Mouse (Mus musculus) hindbrain, embryonic 13.5 days (tissue): ENCODE data around the gene Gm10260. TPM values are rescaled to one million over a fixed set of nuclear protein-coding genes. Genes with fewer than 3 reads are reported as not detected.

ENCODE experiments used
- ATAC-seq: fragments of 200-750 bp; cut with Nextera tagmentation; 2 replicates; pipeline ENCODE4 v1.8.0; 2017; ENCODE audit warnings: moderate TSS enrichment; ENCODE audit not compliant: low FRiP score
- H3K27ac ChIP-seq: fragments of 300-500 bp; sonication (generic); 2 replicates; pipeline ENCODE4 v1.5.1; 2015; ENCODE audit warnings: inconsistent platforms, mild to moderate bottlenecking, moderate library complexity
- H3K27me3 ChIP-seq: fragments of 300-500 bp; sonication (generic); 2 replicates; pipeline ENCODE4 v1.6.1; 2015; ENCODE audit warnings: mild to moderate bottlenecking, inconsistent platforms
- H3K36me3 ChIP-seq: fragments of 300-500 bp; sonication (generic); 2 replicates; pipeline ENCODE4 v1.6.1; 2015; ENCODE audit warnings: mild to moderate bottlenecking, inconsistent platforms
- H3K4me1 ChIP-seq: fragments of 300-500 bp; sonication (generic); replicated peaks from 2 replicates; pipeline ENCODE4 v1.6.1; 2015; ENCODE audit warnings: inconsistent platforms
- H3K4me2 ChIP-seq: fragments of 300-500 bp; sonication (generic); 2 replicates; pipeline ENCODE4 v1.6.1; 2015; ENCODE audit warnings: inconsistent platforms, mild to moderate bottlenecking, moderate library complexity
- H3K4me3 ChIP-seq: fragments of 300-500 bp; sonication (generic); 2 replicates; pipeline ENCODE4 v1.5.1; 2015; ENCODE audit warnings: mild to moderate bottlenecking, inconsistent platforms
- H3K9ac ChIP-seq: fragments of 300-500 bp; sonication (generic); 2 replicates; pipeline ENCODE4 v1.6.1; 2015; ENCODE audit warnings: mild to moderate bottlenecking, inconsistent platforms
- H3K9me3 ChIP-seq: fragments of 300-500 bp; sonication (generic); 2 replicates; pipeline ENCODE4 v1.6.1; 2016; ENCODE audit warnings: inconsistent platforms
- WGBS: fragments of 180-500 bp; shearing (Covaris S2); methylation state at CpG from one replicate; pipeline ENCODE4 v1.1.7; 2015; 5-methylcytosine and 5-hydroxymethylcytosine counted together
- polyA plus RNA-seq: library from polyadenylated mRNA; unstranded; fragments of >200 nt; fragmentation: Nextera tagmentation; extraction: Ambion mirVana; gene quantifications from 2 replicates; pipeline ENCODE4 v1.2.1, GENCODE M21; 2015

Gm10260 gene
- polyA plus RNA-seq, 1 experiment from 2014 or later, result 3.2 TPM

GRCm38 (mm10) chr13:97765913-97766312 lies 5.5 kb upstream of the Gm10260 start:
- H3K36me3 ChIP-seq, result no peaks in the 10 kb centered on the region
- no peak overlapping the region for H3K4me3 ChIP-seq
- H3K9ac ChIP-seq, result no peak overlapping the region
- H3K4me1 ChIP-seq, result peaks cover 14% of the 10 kb centered on the region
- ATAC-seq, result no peak
- no peak overlapping the region for H3K27ac ChIP-seq
- no peaks in the 10 kb centered on the region for H3K27me3 ChIP-seq
- no peak overlapping the region for H3K4me2 ChIP-seq
- WGBS, result 92% methylated on average over 2 of the region's 2 CpGs
- H3K9me3 ChIP-seq, result no peaks in the 10 kb centered on the region

DNA sequence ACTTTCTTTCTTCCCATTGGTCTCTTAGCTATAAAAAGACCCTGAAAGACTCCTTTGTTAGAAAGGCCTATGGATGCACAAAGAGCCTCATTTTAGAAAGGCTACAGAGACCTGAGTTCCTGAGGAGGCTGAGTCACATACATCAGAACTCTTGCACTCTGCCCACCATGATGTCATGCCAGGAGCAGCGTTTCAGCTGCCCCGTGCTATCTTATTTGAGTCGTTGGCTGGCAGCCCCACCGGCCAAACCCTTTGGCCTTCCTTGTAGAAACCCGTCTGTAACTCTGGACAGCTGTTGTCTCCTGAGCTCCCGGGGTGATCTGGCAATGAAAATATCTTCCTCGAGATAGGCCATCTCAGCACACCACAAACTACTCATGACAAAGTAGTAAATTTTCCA lies 3.6 kb upstream of the Gm10260 start:
- 50% methylated on average over 7 of the region's 7 CpGs for whole genome bisulfite sequencing

DNA sequence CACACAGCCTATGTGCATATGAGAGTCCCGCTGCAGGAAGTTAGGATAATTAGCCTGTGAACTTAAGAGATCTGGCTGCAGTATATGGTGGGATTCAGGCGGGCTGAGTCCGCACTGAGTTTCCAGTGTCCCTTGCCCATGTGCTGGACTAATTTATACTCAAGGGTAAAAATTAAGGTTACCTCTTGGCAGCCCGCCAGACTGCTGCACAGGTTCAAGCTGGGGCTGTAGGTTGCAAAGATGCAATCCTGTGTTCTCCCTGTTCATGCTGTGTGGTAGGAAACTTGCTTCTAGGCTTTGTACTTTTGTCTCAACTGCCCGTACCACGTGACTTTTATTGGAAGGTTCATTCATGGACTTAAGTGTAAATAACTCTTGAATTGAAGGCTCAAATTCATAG lies 3.0 kb upstream of the Gm10260 start:
- H3K4me2 ChIP-seq, result no peak overlapping the region
- no peak for ATAC-seq
- H3K36me3 ChIP-seq, result no peaks in the 10 kb centered on the region
- peaks cover 10% of the 10 kb centered on the region for H3K4me1 ChIP-seq
- no peak overlapping the region for H3K4me3 ChIP-seq
- no peak overlapping the region for H3K9ac ChIP-seq
- no peaks in the 10 kb centered on the region for H3K9me3 ChIP-seq
- H3K27ac ChIP-seq, result peak overlapping the region; percentile 35; the same call in 1 of the 2 replicates
- WGBS, result 79% methylated on average over 6 of the region's 6 CpGs
- H3K27me3 ChIP-seq, result no peaks in the 10 kb centered on the region

More for the DNA sequence above, 3.6 kb upstream of the Gm10260 start:
- Histone ChIP-seq H3K36me3 (no peaks in the 10 kb centered on the region), H3K4me1 (peaks cover 14% of the 10 kb centered on the region), H3K4me2 (no peak overlapping the region), H3K4me3 (no peak overlapping the region), H3K27me3 (no peaks in the 10 kb centered on the region), H3K27ac (no peak overlapping the region; the same call in 1 of the 2 replicates), H3K9ac (no peak overlapping the region), H3K9me3 (no peaks in the 10 kb centered on the region)
- no peak for ATAC-seq

DNA sequence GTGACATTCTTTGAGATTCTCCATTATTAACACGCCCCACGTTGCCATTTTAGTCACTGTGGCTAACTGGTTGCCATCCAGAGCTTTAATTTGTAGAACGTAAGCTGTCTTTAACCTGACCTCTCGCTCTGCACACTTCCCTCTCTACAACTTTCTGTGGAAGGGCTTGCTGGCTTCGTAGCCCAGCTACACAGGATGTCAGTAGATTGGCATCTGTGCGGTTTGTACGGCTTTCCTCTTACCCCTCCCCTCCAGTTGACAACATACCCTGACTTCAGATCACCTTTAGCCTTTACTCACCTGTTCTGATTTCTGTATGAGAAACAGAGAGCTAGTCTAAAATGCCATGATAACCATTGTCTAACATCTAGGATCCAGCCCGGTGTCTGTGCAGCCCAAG lies 1.7 kb upstream of the Gm10260 start:
- Histone ChIP-seq H3K9ac (no peak overlapping the region), H3K9me3 (no peaks in the 10 kb centered on the region), H3K36me3 (no peaks in the 10 kb centered on the region), H3K4me2 (no peak overlapping the region), H3K27me3 (no peaks in the 10 kb centered on the region), H3K27ac (no peak overlapping the region), H3K4me1 (peaks cover 11% of the 10 kb centered on the region), H3K4me3 (no peak overlapping the region)
- 96% methylated on average over 8 of the region's 8 CpGs for WGBS
- ATAC-seq, result no peak

GRCm38 (mm10) chr13:97757033-97757432 lies 3.4 kb downstream of the Gm10260 start:
- Histone ChIP-seq H3K9ac (no peak overlapping the region), H3K9me3 (no peaks in the 10 kb centered on the region), H3K4me2 (no peak overlapping the region), H3K4me3 (no peak overlapping the region), H3K4me1 (peaks cover 6% of the 10 kb centered on the region; the same call in 1 of the 2 replicates), H3K27ac (peak overlapping the region; percentile 72), H3K36me3 (no peaks in the 10 kb centered on the region), H3K27me3 (no peaks in the 10 kb centered on the region)
- 49% methylated on average over 4 of the region's 4 CpGs for WGBS
- peak; percentile 77 for ATAC-seq

- H3K4me3 ChIP-seq, result no peak overlapping the region
- 81% methylated on average over 6 of the region's 6 CpGs for WGBS
- H3K4me1 ChIP-seq, result peaks cover 10% of the 10 kb centered on the region
- no peak; the same call in 1 of the 2 replicates for ATAC-seq
- peak overlapping the region; percentile 72 for H3K27ac ChIP-seq
- H3K9ac ChIP-seq, result no peak overlapping the region
- H3K27me3 ChIP-seq, result no peaks in the 10 kb centered on the region
- H3K4me2 ChIP-seq, result no peak overlapping the region
- H3K9me3 ChIP-seq, result no peaks in the 10 kb centered on the region
- no peaks in the 10 kb centered on the region for H3K36me3 ChIP-seq
These were observed 4.3 kb downstream of the Gm10260 start for GRCm38 (mm10) chr13:97756091-97756490.

DNA sequence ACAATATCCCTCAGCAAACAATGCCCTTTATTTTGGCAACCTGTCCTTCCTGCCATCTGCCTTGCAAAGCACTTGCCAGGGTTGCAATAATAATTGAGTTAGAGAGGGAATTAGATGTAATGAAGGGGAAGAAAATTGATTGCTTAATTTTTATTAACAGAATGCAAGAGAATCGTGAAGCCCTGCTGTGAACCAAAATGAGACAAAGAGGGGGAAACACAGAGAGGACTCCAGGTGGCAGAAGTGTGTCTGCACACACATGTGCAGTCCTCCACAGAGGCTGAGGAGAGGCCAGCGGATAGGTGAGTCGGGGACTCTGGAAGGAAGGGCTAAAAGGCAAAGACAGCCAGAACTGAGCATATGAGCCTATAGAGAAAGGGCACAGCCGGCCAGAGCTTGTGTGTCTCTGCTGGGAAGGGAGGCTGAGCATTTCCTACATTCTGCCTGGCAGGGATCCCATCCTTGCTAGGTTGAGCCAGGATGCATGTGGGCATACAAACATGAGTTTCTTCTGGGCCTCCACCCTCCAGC lies 9.5 kb downstream of the Gm10260 start:
- ATAC-seq, result peak; percentile 59

GRCm38 (mm10) chr13:97747037-97747860 lies 13.2 kb downstream of the Gm10260 start:
- Histone ChIP-seq H3K9ac (no peak overlapping the region), H3K4me1 (peaks cover 66% of the 10 kb centered on the region), H3K36me3 (no peaks in the 10 kb centered on the region), H3K9me3 (no peaks in the 10 kb centered on the region), H3K27me3 (no peaks in the 10 kb centered on the region), H3K4me2 (peak overlapping the region; percentile 30), H3K27ac (peak overlapping the region; percentile 89), H3K4me3 (peak overlapping the region; percentile 1; the same call in 1 of the 2 replicates)
- WGBS, result 11% methylated on average over 20 of the region's 20 CpGs
- peak; percentile 86 for ATAC-seq

More for the DNA sequence above, 9.5 kb downstream of the Gm10260 start:
- no peak overlapping the region for H3K4me3 ChIP-seq
- no peak overlapping the region for H3K9ac ChIP-seq
- H3K27me3 ChIP-seq, result no peaks in the 10 kb centered on the region
- 29% methylated on average over 4 of the region's 4 CpGs for WGBS
- peaks cover 44% of the 10 kb centered on the region for H3K4me1 ChIP-seq
- H3K27ac ChIP-seq, result peak overlapping the region; percentile 82
- H3K9me3 ChIP-seq, result no peaks in the 10 kb centered on the region
- H3K36me3 ChIP-seq, result no peaks in the 10 kb centered on the region
- no peak overlapping the region for H3K4me2 ChIP-seq

DNA sequence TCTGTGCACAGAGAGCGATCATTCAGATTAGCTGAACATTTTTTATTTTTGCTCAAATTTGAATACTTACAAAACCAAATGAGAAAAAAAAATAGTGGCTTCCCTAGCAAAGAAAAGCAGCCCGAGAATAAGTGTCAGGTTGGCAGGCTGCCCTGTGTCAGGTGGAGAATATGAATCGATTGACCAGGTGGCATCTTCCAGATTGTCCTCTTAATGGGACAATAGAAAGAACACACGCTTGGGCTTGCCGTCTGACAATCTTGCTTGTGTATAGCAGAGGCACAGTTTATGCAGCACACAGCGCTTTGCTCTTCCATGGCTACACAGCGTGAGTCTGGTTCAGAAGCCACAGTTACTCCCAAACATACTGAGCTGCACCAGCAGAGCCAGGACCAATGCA lies 15.8 kb downstream of the Gm10260 start:
- 58% methylated on average over 7 of the region's 7 CpGs for WGBS
- Histone ChIP-seq H3K27me3 (no peaks in the 10 kb centered on the region), H3K9ac (no peak overlapping the region), H3K27ac (no peak overlapping the region; the same call in 1 of the 2 replicates), H3K4me3 (no peak overlapping the region), H3K4me1 (peaks cover 54% of the 10 kb centered on the region), H3K9me3 (no peaks in the 10 kb centered on the region), H3K36me3 (no peaks in the 10 kb centered on the region), H3K4me2 (no peak overlapping the region)
- no peak for ATAC-seq

GRCm38 (mm10) chr13:97744036-97744435 lies 16.4 kb downstream of the Gm10260 start:
- no peak for ATAC-seq

DNA sequence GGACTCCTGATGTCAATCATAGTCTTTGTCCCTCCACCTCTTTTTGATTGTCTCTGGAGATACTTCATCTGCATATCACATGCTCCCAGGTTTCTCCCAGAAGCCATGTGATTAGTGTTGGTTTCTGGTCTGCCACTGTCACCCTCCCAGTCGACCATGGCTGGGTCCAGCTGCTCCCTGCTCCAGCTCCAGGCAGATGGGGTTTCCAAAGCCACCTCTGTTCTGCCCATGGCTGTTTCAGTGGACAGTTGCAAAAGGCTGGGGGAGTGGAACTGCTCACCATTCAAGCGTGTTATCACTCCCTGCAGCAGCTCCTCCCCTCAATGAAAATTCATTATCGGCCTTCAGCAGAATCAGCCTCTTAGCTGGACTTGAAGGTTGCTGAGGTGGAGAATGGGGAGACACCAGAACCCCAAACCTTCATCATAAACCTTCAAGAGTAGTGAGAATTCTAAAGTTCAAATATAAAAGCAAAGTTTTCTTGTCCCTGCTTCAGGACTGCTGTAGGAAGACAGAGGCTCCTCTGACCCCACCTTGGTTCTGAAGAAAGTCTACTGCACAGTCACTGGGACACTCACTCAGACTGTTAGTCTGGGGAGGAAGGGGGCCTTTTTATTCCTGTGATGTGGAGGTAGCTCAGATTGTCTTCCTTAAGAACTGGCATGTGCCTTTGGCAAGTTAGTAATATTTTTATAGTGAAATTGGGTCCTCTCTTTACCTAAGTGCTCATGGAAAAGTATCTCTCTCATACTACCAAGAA lies 17.0 kb downstream of the Gm10260 start:
- Histone ChIP-seq H3K4me1 (peaks cover 46% of the 10 kb centered on the region), H3K27ac (no peak overlapping the region), H3K27me3 (no peaks in the 10 kb centered on the region), H3K9ac (no peak overlapping the region), H3K36me3 (no peaks in the 10 kb centered on the region), H3K4me3 (no peak overlapping the region), H3K4me2 (no peak overlapping the region), H3K9me3 (no peaks in the 10 kb centered on the region)
- no peak for ATAC-seq
- WGBS, result 29% methylated on average over 3 of the region's 3 CpGs

More at GRCm38 (mm10) chr13:97744036-97744435, 16.4 kb downstream of the Gm10260 start:
- no peaks in the 10 kb centered on the region for H3K36me3 ChIP-seq
- H3K9ac ChIP-seq, result no peak overlapping the region
- no peaks in the 10 kb centered on the region for H3K27me3 ChIP-seq
- H3K4me3 ChIP-seq, result no peak overlapping the region
- no peaks in the 10 kb centered on the region for H3K9me3 ChIP-seq
- H3K4me1 ChIP-seq, result peaks cover 50% of the 10 kb centered on the region
- no peak overlapping the region for H3K27ac ChIP-seq
- WGBS, result 63% methylated on average over 2 of the region's 2 CpGs
- H3K4me2 ChIP-seq, result no peak overlapping the region

DNA sequence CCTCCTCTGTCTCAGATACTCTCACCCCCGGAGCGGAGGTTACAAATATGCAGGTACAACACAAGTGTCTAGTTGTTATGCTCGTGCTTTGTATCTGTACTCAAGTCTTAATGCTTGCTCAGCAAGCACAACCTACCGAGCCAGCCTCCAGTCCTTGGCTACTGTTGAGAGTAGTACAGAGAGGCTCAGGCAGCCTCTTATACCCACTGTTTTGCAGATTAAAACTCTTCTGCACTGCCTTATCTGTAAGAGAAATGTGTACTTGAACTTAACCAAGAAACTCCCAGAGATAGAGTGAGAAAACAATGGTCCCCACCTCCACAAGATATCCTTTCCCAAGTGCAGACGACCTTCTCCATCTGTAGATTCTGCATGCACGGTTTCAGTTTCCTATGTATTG lies 24.5 kb downstream of the Gm10260 start:
- Histone ChIP-seq H3K4me1 (no peaks in the 10 kb centered on the region), H3K9ac (no peak overlapping the region), H3K27ac (no peak overlapping the region), H3K9me3 (no peaks in the 10 kb centered on the region), H3K27me3 (no peaks in the 10 kb centered on the region), H3K4me2 (no peak overlapping the region), H3K4me3 (no peak overlapping the region), H3K36me3 (no peaks in the 10 kb centered on the region)
- ATAC-seq, result no peak
- WGBS, result 88% methylated on average over 6 of the region's 6 CpGs
